Mouse (Mus musculus): Measurements from ENCODE around the gene Zfyve27.

GRCm38 (mm10) chr19:42126219-42126605 is 37.5 kb upstream of the Zfyve27 start:
- TF ChIP-seq RCOR1 (IDR thresholded peaks at IDR 0.05; ENCODE audit: low read depth, low read length) (no peak), CTCF (IDR thresholded peaks at IDR 0.05 in 2 of 3, conservative IDR thresholded peaks at IDR 0.05 in 1 of 3; ENCODE audit: control insufficient read depth in 1 of 3, insufficient read depth in 1 of 3, low read depth in 2 of 3, low read length in 3 of 3, poor library complexity in 1 of 3, severe bottlenecking in 1 of 3) (no peak), KAT2A (conservative IDR thresholded peaks at IDR 0.05; ENCODE audit: low read depth, low read length) (no peak), ZNF384 (IDR thresholded peaks at IDR 0.05; ENCODE audit: low read depth, low read length) (no peak)

Data from MEL (cell line).